8 mouse cellular contexts compared by ENCODE assay signal in genomic region chr9:90126260-90127010, GRCm38 (mm10). TPM values are rescaled to one million over a fixed set of nuclear protein-coding genes. Genes with fewer than 3 reads are reported as not detected.
DNase-seq lines count a peak whose midpoint lies in the region; ATAC-seq and TF ChIP-seq lines count a peak whose summit lies in the region.

No protein-coding gene starts in this region.

- 0 out of 2 replicates have a peak overlapping the region, but pooled peaks have one; percentile 31 for H3K9ac ChIP-seq in embryonic facial prominence, embryonic 14.5 days (ENCODE audit: low read depth, low read length)
- 0 out of 2 replicates have a peak overlapping the region, but pooled peaks have one; percentile 7 for H3K9ac ChIP-seq in limb, embryonic 15.5 days
- 0 out of 2 replicates have a peak overlapping the region, but pooled peaks have one; percentile 13 for H3K9ac ChIP-seq in midbrain, postnatal 0 days (replicated peaks; ENCODE audit: low read length, poor library complexity, severe bottlenecking)

- peak; percentile 90 to 91 for DNase-seq in B cell, adult 2 months
- peak; percentile 26 to 48 for DNase-seq in adrenal gland, postnatal 4 days (ENCODE audit: low spot score in 2 of 2)
- peak; percentile 92 for DNase-seq in embryonic facial prominence, embryonic 14.5 days (ENCODE audit: low spot score)
- peak; percentile 65 to 86 for DNase-seq in heart, adult 9 months (ENCODE audit: low spot score in 2 of 2)
- peak; percentile 92 for DNase-seq in kidney, adult 9 months
- peak; percentile 85 for DNase-seq in midbrain, postnatal 0 days (ENCODE audit: low spot score)
- DNase-seq in spleen, postnatal 4 days (ENCODE audit: low spot score in 2 of 2) = peak; percentile 79 to 88

- H3K4me1 ChIP-seq in embryonic facial prominence, embryonic 14.5 days (ENCODE audit: control insufficient read depth, insufficient read depth, low read length) = 0 out of 2 replicates have a peak, but pooled peaks cover 4% of the 10 kb centered on the region
- H3K4me1 ChIP-seq in limb, embryonic 15.5 days = 0 out of 2 replicates have a peak, but pooled peaks cover 5% of the 10 kb centered on the region
- no peaks in the 10 kb centered on the region for H3K4me1 ChIP-seq in midbrain, postnatal 0 days (ENCODE audit: insufficient read depth, low read length)

- H3K9me3 ChIP-seq in embryonic facial prominence, embryonic 14.5 days (ENCODE audit: control insufficient read depth, low read length) = no peaks in the 10 kb centered on the region
- H3K9me3 ChIP-seq in limb, embryonic 15.5 days = no peaks in the 10 kb centered on the region
- no peaks in the 10 kb centered on the region for H3K9me3 ChIP-seq in midbrain, postnatal 0 days (ENCODE audit: low read length)

- H3K36me3 ChIP-seq in embryonic facial prominence, embryonic 14.5 days (ENCODE audit: control insufficient read depth, insufficient read depth, low read length) = no peaks in the 10 kb centered on the region
- H3K36me3 ChIP-seq in limb, embryonic 15.5 days = no peaks in the 10 kb centered on the region
- H3K36me3 ChIP-seq in midbrain, postnatal 0 days (ENCODE audit: insufficient read depth, low read length) = no peaks in the 10 kb centered on the region

- TF ChIP-seq CTCF in midbrain, postnatal 0 days (IDR thresholded peaks at IDR 0.05) = peak; percentile 68

- ATAC-seq in embryonic facial prominence, embryonic 14.5 days (ENCODE audit: low read depth) = peak; percentile 64; the same call in 1 of the 2 replicates
- no peak; the same call in 1 of the 2 replicates for ATAC-seq in limb, embryonic 15.5 days (ENCODE audit: insufficient number of reproducible peaks, low FRiP score, low TSS enrichment, low read depth)
- ATAC-seq in midbrain, postnatal 0 days (ENCODE audit: low FRiP score) = peak; percentile 65; the same call in 1 of the 2 replicates

- WGBS in embryonic facial prominence, embryonic 14.5 days = under 1% methylated on average over 30 of the region's 30 CpGs
- 2% methylated on average over 30 of the region's 30 CpGs for WGBS in limb, embryonic 15.5 days
- 1% methylated on average over 30 of the region's 30 CpGs for WGBS in midbrain, postnatal 0 days

- H3K27me3 ChIP-seq in embryonic facial prominence, embryonic 14.5 days (replicated peaks; ENCODE audit: control insufficient read depth, insufficient read depth, low read length) = no peaks in the 10 kb centered on the region
- H3K27me3 ChIP-seq in limb, embryonic 15.5 days = no peaks in the 10 kb centered on the region
- no peaks in the 10 kb centered on the region for H3K27me3 ChIP-seq in midbrain, postnatal 0 days (ENCODE audit: insufficient read depth, low read length)

- H3K4me3 ChIP-seq in embryonic facial prominence, embryonic 14.5 days (ENCODE audit: low read depth, low read length) = peak overlapping the region; percentile 31
- H3K4me3 ChIP-seq in limb, embryonic 15.5 days = peak overlapping the region; percentile 20
- peak overlapping the region; percentile 29 for H3K4me3 ChIP-seq in midbrain, postnatal 0 days (ENCODE audit: low read depth, low read length)

- H3K27ac ChIP-seq in embryonic facial prominence, embryonic 14.5 days (replicated peaks; ENCODE audit: low read depth, low read length) = no peak overlapping the region
- H3K27ac ChIP-seq in limb, embryonic 15.5 days = no peak overlapping the region
- no peak overlapping the region for H3K27ac ChIP-seq in midbrain, postnatal 0 days (ENCODE audit: low read depth, low read length)

- peak overlapping the region; percentile 50 for H3K4me2 ChIP-seq in embryonic facial prominence, embryonic 14.5 days (ENCODE audit: low read depth, low read length)
- peak overlapping the region; percentile 34 for H3K4me2 ChIP-seq in limb, embryonic 15.5 days
- H3K4me2 ChIP-seq in midbrain, postnatal 0 days (ENCODE audit: low read depth, low read length, poor library complexity, severe bottlenecking) = peak overlapping the region; percentile 45

RNA-seq across cellular contexts. Expression of gene Morf4l1, which starts 11.9 kb away (rescaled TPM):
- 100 to 1,000 TPM; 348 to 362 TPM for total RNA-seq in adrenal gland, postnatal 4 days (2021)
- polyA plus RNA-seq in embryonic facial prominence, embryonic 14.5 days (2014; fragmentation: Nextera tagmentation; extraction: Ambion mirVana) = 445 and 477 TPM in 2 replicates
- 440 and 463 TPM in 2 replicates for polyA plus RNA-seq in limb, embryonic 15.5 days (2015; fragmentation: Nextera tagmentation; extraction: Ambion mirVana)
- total RNA-seq in midbrain, postnatal 0 days (2014; rRNA removed) = 241 and 283 TPM in 2 replicates
- 652 and 688 TPM in 2 replicates for polyA plus RNA-seq in midbrain, postnatal 0 days (2015; fragmentation: Nextera tagmentation; extraction: Ambion mirVana)

RNA-seq across cellular contexts. Expression of gene Adamts7, which starts 36.4 kb away (rescaled TPM):
- total RNA-seq in adrenal gland, postnatal 4 days (2021) = 10 to 100 TPM; 10.1 to 12.5 TPM
- 13.3 and 18.3 TPM in 2 replicates for polyA plus RNA-seq in embryonic facial prominence, embryonic 14.5 days (2014; fragmentation: Nextera tagmentation; extraction: Ambion mirVana)
- polyA plus RNA-seq in limb, embryonic 15.5 days (2015; fragmentation: Nextera tagmentation; extraction: Ambion mirVana) = 13.7 and 14.2 TPM in 2 replicates
- total RNA-seq in midbrain, postnatal 0 days (2014; rRNA removed) = 8.9 and 12.5 TPM in 2 replicates
- 2.5 and 3.1 TPM in 2 replicates for polyA plus RNA-seq in midbrain, postnatal 0 days (2015; fragmentation: Nextera tagmentation; extraction: Ambion mirVana)

Comparison
In these comparisons a context has a peak if more than half of its experiments do, and no peak if none do; other contexts are left out.
1. DNase-seq: peak in every context shown above with its lines; median percentile 92 in embryonic facial prominence, embryonic 14.5 days; 92 in kidney, adult 9 months; 90 in B cell, adult 2 months; 85 in midbrain, postnatal 0 days; 84 in spleen, postnatal 4 days; 76 in heart, adult 9 months; 37 in adrenal gland, postnatal 4 days.